Mouse (Mus musculus) limb, embryonic 13.5 days (tissue): ENCODE data around the gene Hist1h4a. TPM values are rescaled to one million over a fixed set of nuclear protein-coding genes. Genes with fewer than 3 reads are reported as not detected.
"Not testable (repeated sequence)": the region's sequence is repeated elsewhere in the genome, so short reads cannot be mapped to it uniquely, and the experiment has no call there.

Experiments used
- ATAC-seq: fragments of 200-750 bp; cut with Nextera tagmentation; 2 replicates; pipeline ENCODE4 v1.8.0; 2017; ENCODE audit warnings: low read depth, moderate number of reproducible peaks, moderate TSS enrichment; ENCODE audit not compliant: low FRiP score
- H3K27ac ChIP-seq: fragments of 300-500 bp; sonication (generic); 2 replicates; pipeline ENCODE4 v1.5.1; 2015; ENCODE audit warnings: inconsistent platforms, mild to moderate bottlenecking, moderate library complexity
- H3K27me3 ChIP-seq: fragments of 300-500 bp; sonication (generic); 2 replicates; pipeline ENCODE4 v1.6.1; 2015; ENCODE audit warnings: mild to moderate bottlenecking, inconsistent platforms
- H3K36me3 ChIP-seq: fragments of 300-500 bp; sonication (generic); 2 replicates; pipeline ENCODE4 v1.6.1; 2015; ENCODE audit warnings: inconsistent platforms, mild to moderate bottlenecking, moderate library complexity
- H3K4me1 ChIP-seq: fragments of 300-500 bp; sonication (generic); 2 replicates; pipeline ENCODE4 v1.6.1; 2015; ENCODE audit warnings: inconsistent platforms
- H3K4me2 ChIP-seq: fragments of 300-500 bp; sonication (generic); replicated peaks from 2 replicates; pipeline ENCODE4 v1.6.1; 2015; ENCODE audit warnings: inconsistent platforms, mild to moderate bottlenecking, moderate library complexity
- H3K4me3 ChIP-seq: fragments of 300-500 bp; sonication (generic); 2 replicates; pipeline ENCODE4 v1.5.1; 2015; ENCODE audit warnings: moderate library complexity, mild to moderate bottlenecking, inconsistent platforms
- H3K9ac ChIP-seq: fragments of 300-500 bp; sonication (generic); 2 replicates; pipeline ENCODE4 v1.6.1; 2015; ENCODE audit warnings: mild to moderate bottlenecking, inconsistent platforms
- H3K9me3 ChIP-seq: fragments of 300-500 bp; sonication (generic); 2 replicates; pipeline ENCODE4 v1.6.1; 2016; ENCODE audit warnings: inconsistent platforms
- WGBS: fragments of 180-500 bp; shearing (Covaris S2); methylation state at CpG from one replicate; pipeline ENCODE4 v1.1.7; 2015; 5-methylcytosine and 5-hydroxymethylcytosine counted together
- polyA plus RNA-seq: library from polyadenylated mRNA; unstranded; fragments of >200 nt; fragmentation: Nextera tagmentation; extraction: Ambion mirVana; gene quantifications from 2 replicates; pipeline ENCODE4 v1.2.1, GENCODE M21; 2015

The Hist1h4a gene
- polyA plus RNA-seq, 1 experiment from 2014 or later = 0.65 TPM

DNA sequence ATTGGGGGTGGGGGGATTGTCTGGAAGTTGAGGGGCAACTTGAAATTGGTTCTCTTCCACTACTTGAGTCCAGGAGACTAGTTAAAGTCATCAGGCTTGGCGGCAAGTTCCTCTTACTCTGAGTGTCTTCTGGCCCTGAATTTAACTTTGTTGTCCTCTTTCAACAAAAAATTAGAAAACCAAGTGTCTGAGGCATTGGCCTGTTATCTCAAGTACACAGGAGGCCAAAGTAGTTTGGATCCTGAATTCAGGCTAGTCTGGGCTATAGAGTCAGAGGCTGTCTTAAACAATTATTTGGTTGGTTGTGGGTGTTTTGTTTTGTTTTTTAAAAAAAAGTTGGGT is 4.1 kb upstream of the Hist1h4a start:
- Histone ChIP-seq H3K9me3 (no peaks in the 10 kb centered on the region), H3K4me2 (peak overlapping the region; percentile 92; the same call in 1 of the 2 replicates), H3K27ac (0 out of 2 replicates have a peak overlapping the region, but pooled peaks have one; percentile 97), H3K27me3 (no peaks in the 10 kb centered on the region), H3K4me3 (no peak overlapping the region), H3K9ac (no peak overlapping the region), H3K4me1 (peaks cover 14% of the 10 kb centered on the region), H3K36me3 (no peaks in the 10 kb centered on the region)
- WGBS = 61% methylated on average over 1 of the region's 1 CpGs
- ATAC-seq = no peak

DNA sequence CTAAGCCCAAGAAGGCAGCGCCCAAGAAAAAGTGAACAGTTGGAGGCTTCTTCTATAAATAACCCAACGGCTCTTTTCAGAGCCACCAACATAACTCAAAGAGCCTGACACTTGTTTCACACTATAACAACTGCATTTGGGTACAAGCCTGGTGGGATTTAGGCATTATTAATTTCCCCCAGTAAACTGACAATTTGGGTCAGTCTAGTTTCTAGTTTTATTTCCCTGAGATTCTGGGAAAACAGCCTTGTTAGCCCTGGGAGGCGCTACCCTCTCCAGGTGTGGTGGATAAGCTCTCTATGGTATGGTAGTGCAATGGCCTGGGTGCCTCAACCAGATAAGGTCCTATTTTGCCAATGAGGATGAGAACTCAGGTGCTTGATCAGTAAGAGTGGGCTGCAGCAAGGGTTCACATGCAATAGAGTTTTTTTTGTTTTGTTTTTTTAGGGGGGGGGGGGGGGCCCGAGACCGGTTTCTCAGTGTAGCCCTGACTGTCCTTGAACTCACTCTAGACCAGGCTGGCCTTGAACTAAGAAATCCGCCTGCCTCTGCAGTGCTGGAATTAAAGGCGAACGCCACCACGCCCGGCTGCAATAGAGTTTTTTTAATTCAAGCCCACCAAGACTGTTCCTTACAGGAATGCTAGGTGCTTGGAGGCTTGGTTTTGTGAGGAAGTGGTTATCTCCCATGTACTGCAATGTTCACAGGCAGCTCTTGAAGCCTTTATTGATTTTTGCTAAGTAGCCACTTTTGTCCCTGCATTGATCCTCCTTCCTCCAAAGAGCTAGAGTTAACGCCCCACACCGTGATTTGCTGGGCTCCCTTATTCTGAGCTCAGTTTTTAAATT is 3.5 kb upstream of the Hist1h4a start:
- no peak for ATAC-seq
- Histone ChIP-seq H3K4me3 (peak overlapping the region; percentile 59), H3K27ac (peak overlapping the region; percentile 97), H3K4me2 (peak overlapping the region; percentile 92), H3K27me3 (no peaks in the 10 kb centered on the region), H3K36me3 (no peaks in the 10 kb centered on the region), H3K9me3 (no peaks in the 10 kb centered on the region), H3K4me1 (peaks cover 18% of the 10 kb centered on the region), H3K9ac (peak overlapping the region; percentile 88)
- WGBS = 32% methylated on average over 12 of the region's 12 CpGs

DNA sequence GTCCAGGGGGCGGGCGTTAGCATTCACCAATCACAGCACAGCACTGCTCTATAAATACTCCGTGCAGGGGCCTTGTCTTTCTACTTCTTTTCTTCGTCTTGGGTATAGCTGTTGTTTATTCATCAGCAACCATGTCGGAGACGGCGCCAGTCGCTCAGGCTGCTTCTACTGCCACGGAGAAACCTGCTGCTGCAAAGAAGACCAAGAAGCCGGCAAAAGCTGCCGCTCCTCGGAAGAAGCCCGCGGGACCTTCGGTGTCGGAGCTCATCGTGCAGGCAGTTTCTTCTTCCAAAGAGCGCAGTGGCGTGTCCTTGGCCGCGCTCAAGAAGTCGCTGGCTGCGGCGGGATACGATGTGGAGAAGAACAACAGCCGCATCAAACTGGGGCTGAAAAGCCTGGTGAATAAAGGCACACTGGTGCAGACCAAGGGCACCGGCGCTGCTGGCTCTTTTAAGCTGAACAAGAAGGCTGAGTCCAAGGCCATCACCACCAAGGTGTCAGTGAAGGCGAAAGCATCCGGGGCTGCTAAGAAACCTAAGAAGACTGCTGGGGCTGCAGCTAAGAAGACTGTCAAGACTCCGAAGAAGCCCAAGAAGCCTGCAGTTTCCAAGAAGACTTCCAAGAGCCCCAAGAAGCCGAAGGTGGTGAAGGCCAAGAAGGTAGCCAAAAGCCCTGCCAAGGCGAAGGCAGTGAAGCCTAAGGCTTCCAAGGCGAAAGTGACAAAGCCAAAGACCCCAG is 2.7 kb upstream of the Hist1h4a start, which contains the start of gene Hist1h1a:
Hist1h1a (plus strand) TSS at position 81 of the 738 bp plus-strand sequence.
- WGBS = 3% methylated on average over 34 of the region's 34 CpGs

DNA sequence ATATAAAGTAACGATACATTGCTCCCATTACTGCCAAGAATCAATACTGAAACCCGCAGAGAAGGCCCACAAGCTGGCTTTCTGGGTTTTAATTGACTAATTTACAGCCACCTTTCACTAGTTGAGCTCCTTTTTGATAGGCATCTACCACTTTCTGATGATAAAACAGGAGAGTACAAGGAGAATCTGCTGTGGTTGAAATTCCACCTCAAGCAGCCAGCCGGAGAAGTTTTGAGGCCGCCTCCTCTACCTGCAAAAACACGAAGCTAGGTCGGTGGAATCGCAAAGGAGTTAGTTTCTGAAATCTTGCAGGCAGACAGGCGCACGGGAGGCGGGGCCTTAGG is 2.2 kb upstream of the Hist1h4a start:
- Histone ChIP-seq H3K9ac (peak overlapping the region; percentile 64), H3K27me3 (no peaks in the 10 kb centered on the region), H3K36me3 (no peaks in the 10 kb centered on the region), H3K27ac (peak overlapping the region; percentile 97), H3K9me3 (no peaks in the 10 kb centered on the region), H3K4me3 (peak overlapping the region; percentile 59), H3K4me2 (peak overlapping the region; percentile 92), H3K4me1 (peaks cover 18% of the 10 kb centered on the region)
- no peak for ATAC-seq
- under 1% methylated on average over 10 of the region's 10 CpGs for WGBS

More for the DNA sequence above, 2.7 kb upstream of the Hist1h4a start, which contains the start of gene Hist1h1a:
- Histone ChIP-seq H3K27me3 (no peaks in the 10 kb centered on the region), H3K4me1 (peaks cover 18% of the 10 kb centered on the region), H3K4me3 (peak within 1 kb of the TSS; percentile 59), H3K9me3 (no peaks in the 10 kb centered on the region), H3K27ac (peak within 1 kb of the TSS; percentile 97), H3K36me3 (no peaks in the 10 kb centered on the region), H3K9ac (peak within 1 kb of the TSS; percentile 88), H3K4me2 (peak within 1 kb of the TSS; percentile 92)
- peak; percentile 70 for ATAC-seq

DNA sequence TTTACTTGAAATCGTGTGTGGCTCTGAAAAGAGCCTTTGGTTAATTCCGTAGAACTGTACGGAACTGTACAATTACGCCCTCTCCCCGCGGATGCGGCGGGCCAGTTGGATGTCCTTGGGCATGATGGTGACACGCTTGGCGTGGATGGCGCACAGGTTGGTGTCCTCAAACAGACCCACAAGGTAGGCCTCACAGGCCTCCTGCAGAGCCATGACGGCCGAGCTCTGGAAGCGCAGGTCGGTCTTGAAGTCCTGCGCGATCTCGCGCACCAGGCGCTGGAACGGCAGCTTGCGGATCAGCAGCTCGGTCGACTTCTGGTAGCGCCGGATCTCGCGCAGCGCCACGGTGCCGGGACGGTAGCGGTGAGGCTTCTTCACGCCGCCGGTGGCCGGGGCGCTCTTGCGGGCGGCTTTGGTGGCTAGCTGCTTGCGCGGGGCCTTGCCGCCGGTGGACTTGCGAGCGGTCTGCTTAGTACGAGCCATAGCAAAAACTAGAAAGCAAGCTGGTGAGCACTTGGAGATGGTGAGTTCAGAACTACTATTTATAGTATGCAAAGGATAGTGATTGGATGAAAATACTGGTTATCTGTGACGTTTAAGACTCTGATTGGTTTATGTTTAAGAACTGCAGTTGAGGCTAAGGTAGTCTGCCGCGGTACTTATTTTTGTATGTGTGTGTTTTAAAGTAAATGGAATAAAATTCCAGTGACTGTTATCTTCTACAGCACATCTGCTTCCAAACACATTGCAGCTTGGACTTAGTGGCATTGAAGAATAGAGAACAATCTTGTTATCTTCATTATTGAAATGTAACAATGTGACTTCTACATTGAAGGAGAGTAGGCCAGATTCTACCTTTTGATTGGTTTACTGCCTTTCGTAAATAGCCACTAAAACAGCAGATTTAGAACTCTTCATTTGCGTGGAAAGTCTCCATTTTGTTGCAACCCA is 1.1 kb upstream of the Hist1h4a start, which contains the start of gene Hist1h3a:
Hist1h3a (minus strand) TSS at position 516 of the 951 bp plus-strand sequence.
- peak within 1 kb of the TSS; percentile 59 for H3K4me3 ChIP-seq
- 1% methylated on average over 29 of the region's 52 CpGs for WGBS
- peak; percentile 77 for ATAC-seq
- peak within 1 kb of the TSS; percentile 92 for H3K4me2 ChIP-seq
- not testable (repeated sequence) for H3K9me3 ChIP-seq, H3K36me3 ChIP-seq, H3K27me3 ChIP-seq
- H3K4me1 ChIP-seq = peaks cover 26% of the 10 kb centered on the region
- peak within 1 kb of the TSS; percentile 74 for H3K9ac ChIP-seq
- peak within 1 kb of the TSS; percentile 97 for H3K27ac ChIP-seq

DNA sequence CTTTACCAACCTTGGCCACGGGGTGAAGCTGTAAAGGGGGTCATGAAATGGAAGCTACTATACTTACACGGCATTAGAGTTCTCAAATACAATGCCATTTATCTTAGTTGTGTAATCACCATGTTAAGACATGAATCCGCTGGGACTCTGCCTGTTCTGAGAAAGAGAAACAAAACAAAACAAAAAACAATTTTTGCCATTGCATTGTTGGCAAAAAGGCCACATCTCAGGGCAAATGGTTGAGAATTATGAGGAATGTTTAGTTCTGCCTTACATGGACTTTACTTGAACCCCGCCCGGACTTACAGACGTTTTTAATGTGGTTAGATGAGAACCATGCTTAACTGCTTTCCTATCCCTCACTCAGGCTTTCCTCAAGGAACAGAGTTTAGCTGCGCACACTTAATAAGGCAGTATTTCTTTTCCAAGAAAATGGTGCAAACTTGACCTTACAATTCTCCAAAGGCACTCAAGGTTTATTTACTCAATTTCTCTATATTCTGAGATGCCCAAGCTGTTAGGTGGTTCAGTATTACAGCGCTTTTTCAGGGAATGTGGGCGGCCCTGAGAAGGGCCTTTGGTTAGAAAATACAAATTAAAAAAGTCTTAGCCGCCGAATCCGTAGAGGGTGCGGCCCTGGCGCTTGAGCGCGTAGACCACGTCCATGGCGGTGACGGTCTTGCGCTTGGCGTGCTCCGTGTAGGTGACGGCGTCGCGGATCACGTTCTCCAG is 624 bp downstream of the Hist1h4a start:
- Histone ChIP-seq H3K4me2 (peak overlapping the region; percentile 92), H3K36me3 (no peaks in the 10 kb centered on the region), H3K27me3 (no peaks in the 10 kb centered on the region), H3K9ac (peak overlapping the region; percentile 68), H3K4me1 (peaks cover 26% of the 10 kb centered on the region), H3K9me3 (no peaks in the 10 kb centered on the region), H3K27ac (peak overlapping the region; percentile 90), H3K4me3 (peak overlapping the region; percentile 59)
- WGBS = under 1% methylated on average over 25 of the region's 27 CpGs
- peak; percentile 2; the same call in 1 of the 2 replicates for ATAC-seq

DNA sequence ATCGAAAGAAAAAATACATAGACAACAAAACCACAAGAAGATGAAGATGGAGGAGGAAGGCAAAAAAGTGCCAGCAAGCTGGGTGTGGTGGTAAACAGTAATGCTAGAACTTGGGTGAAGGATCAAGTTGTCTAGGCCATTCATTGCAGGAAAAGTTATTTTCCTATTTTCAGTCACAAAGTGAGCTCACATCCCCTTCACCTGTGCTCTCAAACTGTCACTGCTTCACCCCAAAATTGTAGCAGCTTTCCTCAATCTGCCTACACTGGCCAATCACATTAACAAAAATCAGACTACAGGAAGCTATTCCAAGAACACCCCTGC is 1.2 kb downstream of the Hist1h4a start:
- Histone ChIP-seq H3K9me3 (no peaks in the 10 kb centered on the region), H3K27ac (peak overlapping the region; percentile 90; the same call in 1 of the 2 replicates), H3K4me3 (peak overlapping the region; percentile 59), H3K36me3 (no peaks in the 10 kb centered on the region), H3K4me2 (peak overlapping the region; percentile 92), H3K4me1 (peaks cover 26% of the 10 kb centered on the region), H3K9ac (peak overlapping the region; percentile 68; the same call in 1 of the 2 replicates), H3K27me3 (no peaks in the 10 kb centered on the region)
- WGBS = 57% methylated on average over 1 of the region's 1 CpGs
- ATAC-seq = no peak

DNA sequence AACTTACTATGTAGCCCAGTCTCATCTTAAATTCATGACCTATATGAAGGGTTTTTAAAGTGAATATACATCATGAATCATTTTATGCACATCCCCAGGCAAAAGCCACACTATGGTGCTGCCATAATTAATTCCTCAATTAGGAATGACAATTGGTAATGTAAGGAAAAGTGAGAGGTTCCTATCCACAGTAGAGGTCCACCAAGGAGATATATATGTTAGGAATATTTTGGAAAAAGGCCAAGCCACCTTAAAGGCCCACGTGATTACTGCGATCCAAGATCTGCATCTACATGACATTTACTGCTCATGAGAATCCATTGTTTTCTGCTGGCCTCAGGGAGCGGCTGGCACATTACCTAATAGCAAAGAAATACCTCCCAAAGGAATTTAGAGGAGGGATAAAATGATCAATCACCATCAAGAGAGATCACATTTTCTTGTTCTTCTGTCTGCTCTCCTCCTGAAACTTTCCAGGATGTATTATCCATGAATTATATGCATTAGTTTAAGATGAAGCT is 1.7 kb downstream of the Hist1h4a start:
- H3K9ac ChIP-seq = no peak overlapping the region
- WGBS = 76% methylated on average over 3 of the region's 3 CpGs

DNA sequence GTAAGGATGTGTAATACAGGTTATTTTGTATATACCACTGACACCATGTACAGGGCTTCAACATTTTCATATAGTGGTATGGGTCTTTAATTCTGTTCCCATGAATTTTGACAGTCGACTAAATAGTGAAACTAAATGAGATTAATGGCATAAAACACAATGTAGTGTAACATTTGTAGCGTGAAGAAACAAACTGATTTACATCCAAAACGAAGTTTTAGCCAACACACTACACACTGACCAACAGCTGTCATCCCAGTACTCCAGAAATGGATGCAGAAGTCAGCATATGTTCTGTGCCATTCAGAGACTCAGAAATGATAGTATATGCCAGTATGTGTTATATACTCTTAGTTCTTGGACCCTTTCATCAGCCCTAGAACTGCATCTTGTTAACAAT is 3.1 kb downstream of the Hist1h4a start:
- Histone ChIP-seq H3K4me3 (no peak overlapping the region), H3K27ac (peak overlapping the region; percentile 29; the same call in 1 of the 2 replicates), H3K4me1 (peaks cover 26% of the 10 kb centered on the region), H3K9ac (no peak overlapping the region), H3K4me2 (peak overlapping the region; percentile 41), H3K27me3 (no peaks in the 10 kb centered on the region), H3K9me3 (no peaks in the 10 kb centered on the region), H3K36me3 (no peaks in the 10 kb centered on the region)
- no peak for ATAC-seq
- WGBS = 46% methylated on average over 3 of the region's 3 CpGs

More for the DNA sequence above, 1.7 kb downstream of the Hist1h4a start:
- no peaks in the 10 kb centered on the region for H3K36me3 ChIP-seq
- no peaks in the 10 kb centered on the region for H3K9me3 ChIP-seq
- peaks cover 22% of the 10 kb centered on the region for H3K4me1 ChIP-seq
- H3K4me2 ChIP-seq = no peak overlapping the region; the same call in 1 of the 2 replicates
- H3K4me3 ChIP-seq = no peak overlapping the region
- H3K27ac ChIP-seq = no peak overlapping the region
- H3K27me3 ChIP-seq = no peaks in the 10 kb centered on the region
- ATAC-seq = no peak

DNA sequence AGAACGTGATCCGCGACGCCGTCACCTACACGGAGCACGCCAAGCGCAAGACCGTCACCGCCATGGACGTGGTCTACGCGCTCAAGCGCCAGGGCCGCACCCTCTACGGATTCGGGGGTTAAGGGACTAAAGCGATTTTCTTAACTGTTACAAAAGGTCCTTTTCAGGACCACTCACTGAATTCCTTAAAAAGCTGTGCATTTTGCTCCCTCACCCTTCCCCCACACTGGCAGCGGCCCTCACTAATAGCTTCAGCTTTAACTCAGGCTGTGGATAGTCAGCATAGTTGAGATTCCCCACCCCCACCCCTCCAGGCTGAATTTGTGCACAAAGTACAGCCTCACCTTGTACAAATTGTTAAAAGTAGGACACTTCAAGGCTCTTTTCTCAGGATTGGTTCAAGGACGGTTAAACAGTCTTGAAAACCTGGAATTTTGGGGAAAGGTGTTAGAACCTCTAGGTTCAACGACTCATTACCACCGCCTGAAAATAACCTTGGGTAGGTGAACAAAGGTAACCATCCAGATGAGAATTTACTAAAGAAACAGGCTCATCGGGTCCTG is 3.7 kb downstream of the Hist1h4a start:
- H3K36me3 ChIP-seq = no peaks in the 10 kb centered on the region
- under 1% methylated on average over 18 of the region's 23 CpGs for WGBS
- H3K9me3 ChIP-seq = no peaks in the 10 kb centered on the region
- peaks cover 29% of the 10 kb centered on the region for H3K4me1 ChIP-seq
- H3K4me3 ChIP-seq = peak overlapping the region; percentile 46
- peak overlapping the region; percentile 94 for H3K27ac ChIP-seq
- H3K27me3 ChIP-seq = no peaks in the 10 kb centered on the region
- H3K4me2 ChIP-seq = peak overlapping the region; percentile 82
- peak overlapping the region; percentile 69 for H3K9ac ChIP-seq
- ATAC-seq = peak; percentile 16
